Mouse (Mus musculus) erythroblast, embryonic 14.5 days (primary cell): ENCODE results near the gene Enoph1. TPM values are rescaled to one million over a fixed set of nuclear protein-coding genes. Genes with fewer than 3 reads are reported as not detected.

Source experiments
- H3K27me3 ChIP-seq: 2 replicates; pipeline ENCODE4 v1.6.1; 2012; ENCODE audit warnings: inconsistent platforms; ENCODE audit not compliant: control insufficient read depth
- H3K36me3 ChIP-seq: 2 replicates; pipeline ENCODE4 v1.6.1; 2012; ENCODE audit warnings: mild to moderate bottlenecking, inconsistent platforms; ENCODE audit not compliant: control insufficient read depth
- H3K4me1 ChIP-seq: 2 replicates; pipeline ENCODE4 v1.6.1; 2012; ENCODE audit warnings: inconsistent platforms; ENCODE audit not compliant: control insufficient read depth
- H3K4me3 ChIP-seq: replicated peaks from 2 replicates; pipeline ENCODE3; 2012; ENCODE audit warnings: moderate library complexity, mild to moderate bottlenecking, inconsistent platforms
- H3K9me3 ChIP-seq: 2 replicates; pipeline ENCODE4 v1.6.1; 2012; ENCODE audit warnings: low read length, inconsistent platforms, mixed read lengths; ENCODE audit not compliant: control insufficient read depth
- GATA1 ChIP-seq: IDR thresholded peaks from 2 replicates; pipeline ENCODE4 v1.6.1; 2012; ENCODE audit warnings: low read length, inconsistent platforms, mixed read lengths
- TAL1 ChIP-seq: IDR thresholded peaks from 3 replicates; pipeline ENCODE4 v1.6.1; 2012; ENCODE audit warnings: low read length, inconsistent platforms, mixed read lengths
- polyA plus RNA-seq: library from polyadenylated mRNA; stranded (reverse); fragments of >175 nt; gene quantifications from 2 replicates; pipeline ENCODE4 v1.2.3, GENCODE M21; 2012

Gene Enoph1
- polyA plus RNA-seq, 1 experiment = 0.55 TPM

GRCm38 (mm10) chr5:100108866-100109265, 69.1 kb downstream of the Enoph1 start:
- Histone ChIP-seq H3K27me3 (no peaks in the 10 kb centered on the region; the same call in 1 of the 2 replicates), H3K4me3 (no peak overlapping the region), H3K36me3 (no peaks in the 10 kb centered on the region), H3K4me1 (no peaks in the 10 kb centered on the region), H3K9me3 (no peaks in the 10 kb centered on the region; the same call in 1 of the 2 replicates)
- no peak for TF ChIP-seq TAL1
- no peak for TF ChIP-seq GATA1

GRCm38 (mm10) chr5:100109543-100110282, 69.9 kb downstream of the Enoph1 start:
- Histone ChIP-seq H3K4me1 (no peaks in the 10 kb centered on the region), H3K27me3 (no peaks in the 10 kb centered on the region; the same call in 1 of the 2 replicates), H3K9me3 (no peaks in the 10 kb centered on the region; the same call in 1 of the 2 replicates), H3K36me3 (no peaks in the 10 kb centered on the region), H3K4me3 (no peak overlapping the region)
- TF ChIP-seq GATA1 (no peak), TAL1 (no peak)

GRCm38 (mm10) chr5:100110581-100110980, 70.8 kb downstream of the Enoph1 start:
- H3K9me3 ChIP-seq = no peaks in the 10 kb centered on the region; the same call in 1 of the 2 replicates
- no peak overlapping the region for H3K4me3 ChIP-seq
- TF ChIP-seq GATA1 (no peak), TAL1 (no peak)
- no peaks in the 10 kb centered on the region; the same call in 1 of the 2 replicates for H3K27me3 ChIP-seq
- no peaks in the 10 kb centered on the region for H3K4me1 ChIP-seq
- no peaks in the 10 kb centered on the region for H3K36me3 ChIP-seq

GRCm38 (mm10) chr5:100113403-100113802, 73.6 kb downstream of the Enoph1 start:
- H3K4me1 ChIP-seq = no peaks in the 10 kb centered on the region
- H3K27me3 ChIP-seq = no peaks in the 10 kb centered on the region; the same call in 1 of the 2 replicates
- H3K36me3 ChIP-seq = no peaks in the 10 kb centered on the region
- H3K9me3 ChIP-seq = no peaks in the 10 kb centered on the region; the same call in 1 of the 2 replicates
- no peak overlapping the region for H3K4me3 ChIP-seq
- TF ChIP-seq GATA1 = no peak
- no peak for TF ChIP-seq TAL1

Other genes starting within 250 kb of the Enoph1 start
- gene Vamp9, start 133.7 kb upstream of the Enoph1 start, polyA plus RNA-seq = not detected in 2 replicates
- 47.2 and 60.2 TPM in 2 replicates for gene Hnrnpd, start 61.0 kb upstream of the Enoph1 start, polyA plus RNA-seq
- gene 4930524J08Rik, start 60.9 kb upstream of the Enoph1 start, polyA plus RNA-seq = 1.8 and 1.9 TPM in 2 replicates
- gene Hnrnpdl, start 321 bp upstream of the Enoph1 start, polyA plus RNA-seq = 12.5 and 13.3 TPM in 2 replicates
- gene Tmem150c, start 119.8 kb downstream of the Enoph1 start, polyA plus RNA-seq = not detected in 2 replicates